Mouse (Mus musculus) forebrain, postnatal 0 days (tissue): ENCODE measurements around the gene Mast3. TPM values are rescaled to one million over a fixed set of nuclear protein-coding genes. Genes with fewer than 3 reads are reported as not detected.
A peak's percentile ranks its signal among the peaks of the same experiment; 100 is the strongest.

Experiments
- ATAC-seq: fragments of 200-750 bp; cut with Nextera tagmentation; 2 replicates; pipeline ENCODE4 v1.8.0; 2017; ENCODE audit warnings: mild to moderate bottlenecking, moderate library complexity
- DNase-seq: peaks from one replicate; pipeline ENCODE4 v3.0.0-alpha.2; 2015
- H3K27ac ChIP-seq: fragments of 300-500 bp; sonication (generic); 2 replicates; pipeline ENCODE4 v1.5.1; 2014; ENCODE audit warnings: low read depth, mild to moderate bottlenecking, antibody characterized with exemption, low read length, moderate library complexity, mixed read lengths
- H3K27me3 ChIP-seq: fragments of 300-500 bp; sonication (generic); 2 replicates; pipeline ENCODE4 v1.6.1; 2014; ENCODE audit warnings: mild to moderate bottlenecking, low read length, mixed read lengths; ENCODE audit not compliant: insufficient read depth
- H3K36me3 ChIP-seq: fragments of 300-500 bp; sonication (generic); 2 replicates; pipeline ENCODE4 v1.6.1; 2014; ENCODE audit warnings: mild to moderate bottlenecking, moderate library complexity; ENCODE audit not compliant: insufficient read depth
- H3K4me1 ChIP-seq: fragments of 300-500 bp; sonication (generic); 2 replicates; pipeline ENCODE4 v1.6.1; 2014; ENCODE audit warnings: antibody characterized with exemption; ENCODE audit not compliant: insufficient read depth
- H3K4me2 ChIP-seq: fragments of 300-500 bp; sonication (generic); 2 replicates; pipeline ENCODE4 v1.6.1; 2014; ENCODE audit warnings: low read depth, mild to moderate bottlenecking, moderate library complexity
- H3K4me3 ChIP-seq: fragments of 300-500 bp; sonication (generic); 2 replicates; pipeline ENCODE4 v1.5.1; 2014; ENCODE audit warnings: low read depth, low read length, mixed read lengths
- H3K9ac ChIP-seq: fragments of 300-500 bp; sonication (generic); 2 replicates; pipeline ENCODE4 v1.6.1; 2014; ENCODE audit warnings: mild to moderate bottlenecking
- H3K9me3 ChIP-seq: fragments of 300-500 bp; sonication (generic); 2 replicates; pipeline ENCODE4 v1.6.1; 2016; ENCODE audit warnings: low read length
- CTCF ChIP-seq: sonication (generic); IDR thresholded peaks from 2 replicates; pipeline ENCODE4 v1.5.1; 2016; ENCODE audit warnings: antibody characterized with exemption, control low read depth, low read depth
- WGBS: fragments of 180-500 bp; shearing (Covaris S2); extraction: QIAGEN DNeasy Blood & Tissue Kit; methylation state at CpG from one replicate; pipeline ENCODE4 v1.1.7; 2014; 5-methylcytosine and 5-hydroxymethylcytosine counted together
- microRNA-seq, 2 experiments: library from miRNA; unstranded; fragments of <30 nt; microRNA quantifications; one replicate each; pipeline ENCODE4; 2016
- polyA plus RNA-seq: library from polyadenylated mRNA; unstranded; fragments of >200 nt; fragmentation: Nextera tagmentation; extraction: Ambion mirVana; gene quantifications from 2 replicates; pipeline ENCODE4 v1.2.1, GENCODE M21; 2015
- total RNA-seq: library from RNA; depleted of rRNA; stranded (reverse); fragments of >200 nt; gene quantifications from 2 replicates; pipeline ENCODE4 v1.2.3, GENCODE M21; 2014; rRNA removed

Mast3 gene
- total and polyA plus RNA-seq, 2 experiments from 2014 or later, result 25.2 to 60.0 TPM

- no peak for DNase-seq
- Histone ChIP-seq H3K36me3 (no peaks in the 10 kb centered on the region), H3K9me3 (no peaks in the 10 kb centered on the region), H3K4me1 (no peaks in the 10 kb centered on the region), H3K9ac (no peak overlapping the region), H3K27me3 (peaks cover 12% of the 10 kb centered on the region), H3K27ac (no peak overlapping the region), H3K4me2 (no peak overlapping the region), H3K4me3 (no peak overlapping the region)
- TF ChIP-seq CTCF, result no peak
- ATAC-seq, result no peak
- WGBS, result 78% methylated on average over 3 of the region's 3 CpGs
Measured at GRCm38 (mm10) chr8:70738211-70738610, 66.6 kb downstream of the Mast3 start.

- H3K27ac ChIP-seq, result no peak overlapping the region
Measured at GRCm38 (mm10) chr8:70737705-70738104, 67.1 kb downstream of the Mast3 start.

GRCm38 (mm10) chr8:70730956-70731355 lies 73.9 kb downstream of the Mast3 start:
- WGBS, result 90% methylated on average over 4 of the region's 4 CpGs
- no peak overlapping the region for H3K27ac ChIP-seq
- H3K9ac ChIP-seq, result no peak overlapping the region
- no peak overlapping the region for H3K4me3 ChIP-seq
- no peaks in the 10 kb centered on the region for H3K4me1 ChIP-seq
- H3K9me3 ChIP-seq, result no peaks in the 10 kb centered on the region
- TF ChIP-seq CTCF, result no peak
- peaks cover 22% of the 10 kb centered on the region for H3K27me3 ChIP-seq
- DNase-seq (no peak), ATAC-seq (no peak)
- no peak overlapping the region for H3K4me2 ChIP-seq
- H3K36me3 ChIP-seq, result no peaks in the 10 kb centered on the region

More at GRCm38 (mm10) chr8:70737705-70738104, 67.1 kb downstream of the Mast3 start:
- Histone ChIP-seq H3K9ac (no peak overlapping the region), H3K9me3 (no peaks in the 10 kb centered on the region), H3K27me3 (peaks cover 7% of the 10 kb centered on the region), H3K4me2 (no peak overlapping the region), H3K4me1 (no peaks in the 10 kb centered on the region), H3K36me3 (no peaks in the 10 kb centered on the region), H3K4me3 (no peak overlapping the region)
- no peak for DNase-seq
- no peak for ATAC-seq
- 76% methylated on average over 5 of the region's 5 CpGs for WGBS
- TF ChIP-seq CTCF, result no peak

DNA sequence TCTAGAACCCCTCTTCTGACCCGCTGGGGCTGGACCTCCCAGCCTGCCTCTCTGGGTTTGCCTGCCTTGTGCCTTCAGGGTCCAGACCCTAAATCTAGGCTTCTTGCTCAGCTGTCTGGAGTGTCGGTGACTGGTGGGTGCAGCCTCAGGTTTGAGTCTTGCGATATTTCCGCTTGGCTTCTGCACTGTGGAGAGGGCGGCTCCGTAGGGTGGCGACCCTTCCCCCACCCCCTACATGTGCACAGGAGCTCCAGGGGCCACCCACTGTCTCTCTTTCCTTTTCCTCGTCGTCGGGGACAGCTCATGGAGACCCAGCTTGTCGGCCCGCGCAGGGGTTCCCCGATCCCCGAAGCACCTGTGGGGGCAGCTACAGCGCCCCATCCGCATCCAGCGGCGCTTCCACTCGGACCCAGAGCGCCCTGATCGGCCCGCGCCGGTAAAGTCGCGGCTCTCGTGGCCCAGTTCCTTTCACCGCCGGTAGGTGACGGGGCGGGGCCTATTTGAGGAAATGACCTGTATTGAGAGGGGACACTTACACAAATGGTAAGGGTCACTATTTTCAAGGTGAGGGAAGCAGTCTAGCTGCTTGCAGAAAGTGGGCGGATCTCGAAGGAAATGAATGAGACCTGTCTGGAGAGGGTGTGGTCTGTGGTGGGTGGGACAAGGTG lies 74.9 kb downstream of the Mast3 start:
- Histone ChIP-seq H3K9ac (no peak overlapping the region), H3K4me3 (no peak overlapping the region), H3K4me1 (no peaks in the 10 kb centered on the region), H3K4me2 (peak overlapping the region; percentile 32), H3K36me3 (no peaks in the 10 kb centered on the region), H3K9me3 (no peaks in the 10 kb centered on the region), H3K27ac (no peak overlapping the region), H3K27me3 (peaks cover 22% of the 10 kb centered on the region)
- peak; percentile 37 for TF ChIP-seq CTCF
- DNase-seq (no peak), ATAC-seq (no peak)
- WGBS, result 6% methylated on average over 34 of the region's 34 CpGs

Small RNAs within 50 kb of the gene (microRNA-seq; reads per million reads assigned to microRNA genes)
- gene Mir7240, result 0.85 to 1.9 reads per million in 2 experiments

Other genes with a start within 250 kb of the Mast3 start
- 127 and 136 TPM in 2 replicates for gene Isyna1, start 210.7 kb downstream of the Mast3 start, total RNA-seq
- 93.3 and 106 TPM in 2 replicates for gene Isyna1, start 210.7 kb downstream of the Mast3 start, polyA plus RNA-seq
- 197 and 249 TPM in 2 replicates for gene Ssbp4, start 196.2 kb downstream of the Mast3 start, total RNA-seq
- 204 and 221 TPM in 2 replicates for gene Ssbp4, start 196.2 kb downstream of the Mast3 start, polyA plus RNA-seq
- gene Lrrc25, start 188.9 kb downstream of the Mast3 start, total RNA-seq, result 1.4 and 2.8 TPM in 2 replicates
- 1.2 TPM in 2 replicates for gene Lrrc25, start 188.9 kb downstream of the Mast3 start, polyA plus RNA-seq
- gene Gdf15, start 172.6 kb downstream of the Mast3 start, total RNA-seq, result 0.90 TPM in 1 of 2 replicates, not detected in the other
- gene Gdf15, start 172.6 kb downstream of the Mast3 start, polyA plus RNA-seq, result 0.18 and 0.26 TPM in 2 replicates
- 22.1 and 23.8 TPM in 2 replicates for gene Pgpep1, start 144.7 kb downstream of the Mast3 start, total RNA-seq
- 22.1 and 26.1 TPM in 2 replicates for gene Pgpep1, start 144.7 kb downstream of the Mast3 start, polyA plus RNA-seq
- gene Lsm4, start 131.8 kb downstream of the Mast3 start, total RNA-seq, result 93.7 and 140 TPM in 2 replicates
- gene Lsm4, start 131.8 kb downstream of the Mast3 start, polyA plus RNA-seq, result 177 and 231 TPM in 2 replicates
- 333 and 392 TPM in 2 replicates for gene Jund, start 106.1 kb downstream of the Mast3 start, total RNA-seq
- gene Jund, start 106.1 kb downstream of the Mast3 start, polyA plus RNA-seq, result 108 and 114 TPM in 2 replicates
- gene Iqcn, start 101.6 kb downstream of the Mast3 start, total RNA-seq, result 0.33 TPM in 1 of 2 replicates, not detected in the other
- gene Iqcn, start 101.6 kb downstream of the Mast3 start, polyA plus RNA-seq, result 0.03 and 0.08 TPM in 2 replicates
- gene Gm3336, start 86.5 kb downstream of the Mast3 start, total RNA-seq, result not detected in 2 replicates
- gene Gm3336, start 86.5 kb downstream of the Mast3 start, polyA plus RNA-seq, result not detected in 2 replicates
- gene Pde4c, start 81.3 kb downstream of the Mast3 start, total RNA-seq, result 0.48 and 0.62 TPM in 2 replicates
- 0.10 and 0.23 TPM in 2 replicates for gene Pde4c, start 81.3 kb downstream of the Mast3 start, polyA plus RNA-seq
- 450 and 499 TPM in 2 replicates for gene Rab3a, start 50.4 kb downstream of the Mast3 start, total RNA-seq
- gene Rab3a, start 50.4 kb downstream of the Mast3 start, polyA plus RNA-seq, result 632 and 673 TPM in 2 replicates
- gene Mpv17l2, start 44.1 kb downstream of the Mast3 start, total RNA-seq, result 33.7 and 39.9 TPM in 2 replicates
- 60.4 and 61.9 TPM in 2 replicates for gene Mpv17l2, start 44.1 kb downstream of the Mast3 start, polyA plus RNA-seq
- gene Pik3r2, start 28.3 kb downstream of the Mast3 start, total RNA-seq, result 160 and 170 TPM in 2 replicates
- gene Pik3r2, start 28.3 kb downstream of the Mast3 start, polyA plus RNA-seq, result 147 and 153 TPM in 2 replicates
- gene Il12rb1, start 3.4 kb upstream of the Mast3 start, total RNA-seq, result 0.05 TPM in 1 of 2 replicates, not detected in the other
- gene Il12rb1, start 3.4 kb upstream of the Mast3 start, polyA plus RNA-seq, result not detected in 2 replicates
- 15.4 and 25.9 TPM in 2 replicates for gene Arrdc2, start 34.7 kb upstream of the Mast3 start, total RNA-seq
- 5.6 and 7.1 TPM in 2 replicates for gene Arrdc2, start 34.7 kb upstream of the Mast3 start, polyA plus RNA-seq
- gene Kcnn1, start 58.2 kb upstream of the Mast3 start, total RNA-seq, result 20.5 and 31.5 TPM in 2 replicates
- 9.4 and 9.8 TPM in 2 replicates for gene Kcnn1, start 58.2 kb upstream of the Mast3 start, polyA plus RNA-seq
- gene Ccdc124, start 68.9 kb upstream of the Mast3 start, total RNA-seq, result 34.7 and 59.9 TPM in 2 replicates
- gene Ccdc124, start 68.9 kb upstream of the Mast3 start, polyA plus RNA-seq, result 161 and 175 TPM in 2 replicates
- gene Slc5a5, start 87.7 kb upstream of the Mast3 start, total RNA-seq, result 1.5 and 2.2 TPM in 2 replicates
- gene Slc5a5, start 87.7 kb upstream of the Mast3 start, polyA plus RNA-seq, result 2.4 and 3.6 TPM in 2 replicates
- 1,945 and 2,194 TPM in 2 replicates for gene Rpl18a, start 92.4 kb upstream of the Mast3 start, total RNA-seq
- 2,793 and 3,853 TPM in 2 replicates for gene Rpl18a, start 92.4 kb upstream of the Mast3 start, polyA plus RNA-seq
- 57.2 and 68.1 TPM in 2 replicates for gene Map1s, start 100.9 kb upstream of the Mast3 start, total RNA-seq
- 52.7 and 63.9 TPM in 2 replicates for gene Map1s, start 100.9 kb upstream of the Mast3 start, polyA plus RNA-seq